Mouse (Mus musculus): Measurements from ENCODE around the gene Siah1a. TPM values are rescaled to one million over a fixed set of nuclear protein-coding genes. Genes with fewer than 3 reads are reported as not detected.

Siah1a gene
- polyA plus RNA-seq, 1 experiment, result 35.3 TPM

GRCm38 (mm10) chr8:86745935-86746441, 254 bp upstream of the Siah1a start:
- peak; percentile 72 to 93 for DNase-seq (ENCODE audit: extremely low spot score in 1 of 2, low spot score in 1 of 2)

- DNase-seq (ENCODE audit: extremely low spot score in 1 of 2, low spot score in 1 of 2), result no peak
Measured at GRCm38 (mm10) chr8:86744313-86745220, 1.2 kb downstream of the Siah1a start.

GRCm38 (mm10) chr8:86742605-86743345, 3.0 kb downstream of the Siah1a start:
- no peak for DNase-seq (ENCODE audit: extremely low spot score in 1 of 2, low spot score in 1 of 2)

- DNase-seq (ENCODE audit: extremely low spot score in 1 of 2, low spot score in 1 of 2), result no peak
Measured at GRCm38 (mm10) chr8:86741627-86742026, 4.1 kb downstream of the Siah1a start.

- DNase-seq (ENCODE audit: extremely low spot score in 1 of 2, low spot score in 1 of 2), result no peak
Measured at GRCm38 (mm10) chr8:86740899-86741298, 4.8 kb downstream of the Siah1a start.

GRCm38 (mm10) chr8:86735446-86736111, 10.2 kb downstream of the Siah1a start:
- no peak for DNase-seq (ENCODE audit: extremely low spot score in 1 of 2, low spot score in 1 of 2)

- DNase-seq (ENCODE audit: extremely low spot score in 1 of 2, low spot score in 1 of 2), result no peak
Measured at GRCm38 (mm10) chr8:86734954-86735353, 10.8 kb downstream of the Siah1a start.

- no peak for DNase-seq (ENCODE audit: extremely low spot score in 1 of 2, low spot score in 1 of 2)
Measured at GRCm38 (mm10) chr8:86734171-86734570, 11.6 kb downstream of the Siah1a start.

GRCm38 (mm10) chr8:86730860-86731259, 14.9 kb downstream of the Siah1a start:
- DNase-seq (ENCODE audit: extremely low spot score in 1 of 2, low spot score in 1 of 2), result no peak

GRCm38 (mm10) chr8:86730303-86730702, 15.4 kb downstream of the Siah1a start:
- no peak for DNase-seq (ENCODE audit: extremely low spot score in 1 of 2, low spot score in 1 of 2)

GRCm38 (mm10) chr8:86728224-86728950, 17.3 kb downstream of the Siah1a start:
- no peak for DNase-seq (ENCODE audit: extremely low spot score in 1 of 2, low spot score in 1 of 2)

- no peak for DNase-seq (ENCODE audit: extremely low spot score in 1 of 2, low spot score in 1 of 2)
Measured at GRCm38 (mm10) chr8:86726959-86727358, 18.8 kb downstream of the Siah1a start.

- DNase-seq (ENCODE audit: extremely low spot score in 1 of 2, low spot score in 1 of 2), result no peak
Measured at GRCm38 (mm10) chr8:86721490-86721889, 24.2 kb downstream of the Siah1a start.

GRCm38 (mm10) chr8:86720756-86721459, 24.8 kb downstream of the Siah1a start:
- DNase-seq (ENCODE audit: extremely low spot score in 1 of 2, low spot score in 1 of 2), result no peak

GRCm38 (mm10) chr8:86719368-86719767, 26.4 kb downstream of the Siah1a start:
- no peak for DNase-seq (ENCODE audit: extremely low spot score in 1 of 2, low spot score in 1 of 2)

GRCm38 (mm10) chr8:86718332-86718994, 27.3 kb downstream of the Siah1a start:
- no peak for DNase-seq (ENCODE audit: extremely low spot score in 1 of 2, low spot score in 1 of 2)

- DNase-seq (ENCODE audit: extremely low spot score in 1 of 2, low spot score in 1 of 2), result peak; percentile 86 to 88
Measured at GRCm38 (mm10) chr8:86713407-86714188, 32.1 kb downstream of the Siah1a start.

- DNase-seq (ENCODE audit: extremely low spot score in 1 of 2, low spot score in 1 of 2), result no peak
Measured at GRCm38 (mm10) chr8:86712594-86712993, 33.1 kb downstream of the Siah1a start.
